Mouse (Mus musculus) neural tube, embryonic 13.5 days (tissue): ENCODE data around the gene Agpat4. TPM values are rescaled to one million over a fixed set of nuclear protein-coding genes. Genes with fewer than 3 reads are reported as not detected.

Experiments used
- ATAC-seq: fragments of 200-750 bp; cut with Nextera tagmentation; 2 replicates; pipeline ENCODE4 v1.8.0; 2017; ENCODE audit warnings: low read depth, mild to moderate bottlenecking, moderate TSS enrichment, moderate library complexity
- H3K27ac ChIP-seq: fragments of 300-500 bp; sonication (generic); replicated peaks from 2 replicates; pipeline ENCODE4 v1.5.1; 2015; ENCODE audit warnings: moderate library complexity, mild to moderate bottlenecking, inconsistent platforms
- H3K27me3 ChIP-seq: fragments of 300-500 bp; sonication (generic); 2 replicates; pipeline ENCODE4 v1.6.1; 2015; ENCODE audit warnings: mild to moderate bottlenecking, inconsistent platforms
- H3K36me3 ChIP-seq: fragments of 300-500 bp; sonication (generic); 2 replicates; pipeline ENCODE4 v1.6.1; 2015; ENCODE audit warnings: mild to moderate bottlenecking, inconsistent platforms
- H3K4me1 ChIP-seq: fragments of 300-500 bp; sonication (generic); replicated peaks from 2 replicates; pipeline ENCODE4 v1.6.1; 2015; ENCODE audit warnings: inconsistent platforms
- H3K4me2 ChIP-seq: fragments of 300-500 bp; sonication (generic); 2 replicates; pipeline ENCODE4 v1.6.1; 2015; ENCODE audit warnings: inconsistent platforms, mild to moderate bottlenecking, moderate library complexity
- H3K4me3 ChIP-seq: fragments of 300-500 bp; sonication (generic); 2 replicates; pipeline ENCODE4 v1.5.1; 2015; ENCODE audit warnings: mild to moderate bottlenecking, inconsistent platforms
- H3K9ac ChIP-seq: fragments of 300-500 bp; sonication (generic); 2 replicates; pipeline ENCODE4 v1.6.1; 2015; ENCODE audit warnings: moderate library complexity, mild to moderate bottlenecking, inconsistent platforms
- H3K9me3 ChIP-seq: fragments of 300-500 bp; sonication (generic); 2 replicates; pipeline ENCODE4 v1.6.1; 2016; ENCODE audit warnings: inconsistent platforms
- WGBS: fragments of 180-500 bp; shearing (Covaris S2); methylation state at CpG from one replicate; pipeline ENCODE4 v1.1.7; 2015; 5-methylcytosine and 5-hydroxymethylcytosine counted together
- polyA plus RNA-seq: library from polyadenylated mRNA; unstranded; fragments of >200 nt; fragmentation: Nextera tagmentation; extraction: Ambion mirVana; gene quantifications from 2 replicates; pipeline ENCODE4 v1.2.1, GENCODE M21; 2015

Agpat4 gene
- polyA plus RNA-seq, 1 experiment from 2014 or later: 41.8 TPM

DNA sequence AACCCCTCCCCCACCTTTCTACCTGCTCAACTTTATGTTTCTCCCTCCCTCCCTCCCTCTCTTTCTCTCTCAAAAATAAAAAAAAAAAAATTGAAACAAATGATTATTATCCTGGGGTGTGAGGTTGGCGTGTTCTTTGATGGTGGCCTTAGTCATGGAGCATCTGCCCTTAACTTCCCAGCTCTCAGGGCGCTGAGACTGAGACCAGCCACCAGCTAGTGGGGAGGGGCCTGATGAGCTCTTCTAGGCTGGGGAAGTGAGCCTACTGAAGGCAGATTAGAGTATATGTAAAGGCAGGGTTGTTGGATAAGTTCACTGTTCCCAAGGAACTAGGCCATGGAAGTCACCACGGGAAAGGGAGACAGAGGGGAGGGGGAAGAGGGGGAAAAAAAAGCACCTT is 85.7 kb downstream of the Agpat4 start:
- Histone ChIP-seq H3K9ac (no peak overlapping the region), H3K36me3 (no peaks in the 10 kb centered on the region), H3K4me2 (no peak overlapping the region), H3K27ac (no peak overlapping the region), H3K4me1 (peaks cover 55% of the 10 kb centered on the region), H3K4me3 (no peak overlapping the region), H3K27me3 (no peaks in the 10 kb centered on the region), H3K9me3 (no peaks in the 10 kb centered on the region)
- ATAC-seq: no peak
- WGBS: 68% methylated on average over 3 of the region's 3 CpGs

DNA sequence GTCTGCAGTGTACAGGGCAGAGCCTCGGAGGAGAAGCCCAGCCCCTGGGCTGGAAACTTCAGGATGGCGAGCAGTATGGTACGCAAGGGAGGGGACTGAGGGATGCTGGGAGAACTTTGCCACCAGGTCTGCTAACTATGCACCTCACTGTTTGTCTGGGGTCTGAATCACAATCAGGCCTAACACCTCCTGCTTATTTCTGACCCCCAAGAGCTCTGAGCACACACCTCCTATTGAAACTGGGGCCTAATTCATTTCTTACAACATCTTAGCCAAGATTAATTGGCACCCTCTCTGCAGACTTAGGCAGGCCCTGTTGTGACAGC is 86.1 kb downstream of the Agpat4 start:
- ATAC-seq: no peak
- Histone ChIP-seq H3K4me2 (no peak overlapping the region), H3K9me3 (no peaks in the 10 kb centered on the region), H3K27me3 (no peaks in the 10 kb centered on the region), H3K4me3 (no peak overlapping the region), H3K36me3 (no peaks in the 10 kb centered on the region), H3K4me1 (peaks cover 55% of the 10 kb centered on the region), H3K9ac (no peak overlapping the region), H3K27ac (no peak overlapping the region; the same call in 1 of the 2 replicates)
- WGBS: 82% methylated on average over 3 of the region's 3 CpGs

DNA sequence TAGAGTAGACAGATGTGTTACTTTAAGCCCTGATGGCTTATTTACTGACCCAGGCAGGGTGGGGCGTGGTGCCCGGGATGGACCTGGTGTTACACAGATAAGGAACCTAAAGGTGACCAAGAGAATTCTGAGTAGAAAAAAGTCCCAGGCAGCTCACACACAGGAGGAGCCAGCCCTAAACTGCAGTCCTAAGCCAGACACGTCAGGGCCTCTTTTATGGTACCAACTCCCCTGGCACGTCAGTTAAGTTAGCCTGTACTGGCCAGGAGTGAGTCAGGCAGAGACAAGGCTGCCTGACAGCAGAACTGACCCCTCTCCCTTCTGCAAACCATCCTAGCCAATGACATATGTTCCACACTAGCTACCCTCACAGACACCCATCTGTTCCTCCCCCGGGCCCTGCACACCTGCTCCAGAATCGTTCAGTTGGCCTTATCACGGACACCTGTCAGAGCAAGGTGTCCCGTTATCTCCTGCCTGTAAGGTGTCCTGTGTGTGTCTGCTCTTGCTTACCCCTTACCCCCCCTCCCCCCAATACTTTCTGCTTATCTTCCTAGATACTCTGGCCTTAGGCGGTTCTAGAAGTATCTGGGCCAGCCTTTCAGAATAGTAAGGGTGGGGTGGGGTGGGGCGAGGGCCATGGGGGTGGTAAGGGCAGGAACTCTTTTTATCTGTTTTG is 86.7 kb downstream of the Agpat4 start:
- Histone ChIP-seq H3K4me3 (no peak overlapping the region), H3K9me3 (no peaks in the 10 kb centered on the region), H3K9ac (0 out of 2 replicates have a peak overlapping the region, but pooled peaks have one; percentile 5), H3K4me1 (peaks cover 55% of the 10 kb centered on the region), H3K27ac (peak overlapping the region; percentile 59), H3K4me2 (no peak overlapping the region), H3K27me3 (no peaks in the 10 kb centered on the region), H3K36me3 (no peaks in the 10 kb centered on the region)
- WGBS: 62% methylated on average over 10 of the region's 10 CpGs
- ATAC-seq: no peak

DNA sequence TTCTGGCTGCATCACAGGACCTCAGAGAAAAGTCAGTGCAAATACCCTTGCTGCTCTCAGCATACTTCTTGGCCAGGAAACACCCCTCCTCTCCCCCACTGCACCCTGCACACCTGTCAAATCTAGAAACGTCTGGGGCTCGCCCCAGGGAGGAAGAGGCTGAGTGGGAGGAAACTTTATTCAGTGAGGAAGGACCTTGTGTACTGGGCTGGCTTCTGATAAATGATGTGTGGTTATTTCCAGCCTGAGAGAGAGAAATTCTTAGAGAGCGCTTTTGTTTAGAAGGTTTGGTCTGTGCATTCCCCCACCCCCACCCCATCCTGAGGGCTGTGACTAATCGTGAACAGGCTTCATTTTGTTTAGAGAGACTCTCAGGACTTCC is 87.2 kb downstream of the Agpat4 start:
- Histone ChIP-seq H3K9me3 (no peaks in the 10 kb centered on the region), H3K4me3 (no peak overlapping the region), H3K9ac (0 out of 2 replicates have a peak overlapping the region, but pooled peaks have one; percentile 5), H3K27me3 (no peaks in the 10 kb centered on the region), H3K27ac (peak overlapping the region; percentile 59; the same call in 1 of the 2 replicates), H3K4me1 (peaks cover 55% of the 10 kb centered on the region), H3K36me3 (no peaks in the 10 kb centered on the region), H3K4me2 (no peak overlapping the region)
- WGBS: 19% methylated on average over 4 of the region's 4 CpGs
- ATAC-seq: no peak

DNA sequence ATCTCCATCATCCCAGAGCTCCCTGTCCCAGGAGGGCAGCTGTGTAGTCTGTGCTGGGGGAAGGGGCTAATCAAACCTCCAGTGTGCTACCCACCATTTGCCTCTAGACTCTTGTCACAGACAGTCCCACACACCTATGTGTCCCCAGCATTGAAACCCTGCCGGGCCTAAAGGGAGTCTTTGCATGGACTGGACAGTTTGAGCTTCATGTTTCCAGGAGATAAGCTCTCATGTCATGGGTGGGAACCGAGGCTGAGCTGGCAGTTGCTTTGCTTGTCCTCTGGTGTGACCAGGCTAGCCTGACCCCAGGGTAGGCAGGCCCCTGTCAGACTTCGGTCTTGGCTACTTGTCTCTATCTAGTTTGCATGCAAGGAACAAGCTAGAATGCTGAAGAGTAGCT is 87.7 kb downstream of the Agpat4 start:
- peaks cover 55% of the 10 kb centered on the region for H3K4me1 ChIP-seq

DNA sequence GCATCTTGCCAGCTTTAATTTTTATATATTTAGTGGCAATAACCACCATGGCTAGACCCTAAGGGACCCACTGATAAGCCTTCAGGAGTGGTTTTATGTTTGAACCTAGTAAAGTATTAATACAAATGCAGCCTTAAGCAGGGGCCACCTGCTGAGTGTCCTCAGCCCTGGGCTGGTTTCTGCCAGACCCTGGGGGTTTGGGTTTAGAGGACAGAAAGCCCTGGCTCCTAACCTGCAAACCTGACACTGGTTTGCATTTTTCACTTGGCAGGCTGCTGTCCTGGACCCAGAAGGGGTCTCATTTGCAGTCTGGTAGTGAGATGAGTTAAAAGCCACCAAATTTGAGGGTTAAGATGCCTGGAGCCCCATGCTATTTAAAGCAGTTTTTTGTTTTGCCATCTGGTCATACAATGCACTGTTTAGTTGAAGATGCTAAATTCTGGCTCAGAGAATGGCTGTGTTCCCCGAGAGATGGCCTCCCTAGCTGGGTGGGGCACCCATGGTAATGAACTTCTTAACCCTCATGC is 88.6 kb downstream of the Agpat4 start:
- no peaks in the 10 kb centered on the region for H3K9me3 ChIP-seq
- H3K27me3 ChIP-seq: no peaks in the 10 kb centered on the region
- H3K4me1 ChIP-seq: peaks cover 55% of the 10 kb centered on the region
- no peak overlapping the region for H3K4me2 ChIP-seq
- H3K9ac ChIP-seq: no peak overlapping the region
- no peak overlapping the region for H3K27ac ChIP-seq
- ATAC-seq: no peak
- WGBS: 17% methylated on average over 1 of the region's 1 CpGs
- 0 out of 2 replicates have a peak, but pooled peaks cover 4% of the 10 kb centered on the region for H3K36me3 ChIP-seq
- H3K4me3 ChIP-seq: no peak overlapping the region

More for the DNA sequence above, 87.7 kb downstream of the Agpat4 start:
- H3K4me2 ChIP-seq: no peak overlapping the region
- H3K9me3 ChIP-seq: no peaks in the 10 kb centered on the region
- no peak overlapping the region for H3K4me3 ChIP-seq
- H3K27me3 ChIP-seq: no peaks in the 10 kb centered on the region
- no peaks in the 10 kb centered on the region for H3K36me3 ChIP-seq
- no peak for ATAC-seq
- H3K27ac ChIP-seq: peak overlapping the region; percentile 59; the same call in 1 of the 2 replicates
- WGBS: 66% methylated on average over 3 of the region's 3 CpGs
- H3K9ac ChIP-seq: no peak overlapping the region

DNA sequence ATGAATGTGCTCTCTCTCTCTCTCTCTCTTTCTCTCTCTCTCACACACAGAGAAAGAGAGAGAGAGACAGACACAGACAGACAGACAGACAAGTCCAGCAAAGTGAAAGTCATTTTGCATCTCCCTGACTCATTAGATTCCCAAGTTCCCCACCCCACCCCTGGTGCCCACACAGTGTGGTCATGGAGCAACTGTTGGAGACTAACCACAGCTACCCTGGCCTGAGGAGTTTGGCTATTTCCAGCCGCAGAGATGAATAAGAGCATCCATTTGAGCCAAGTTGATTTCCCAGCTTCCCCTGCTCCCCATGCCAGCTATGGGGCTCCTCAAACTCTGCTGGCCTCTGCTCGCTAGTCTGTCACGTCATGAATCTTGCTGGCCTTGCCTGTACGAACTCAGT is 91.0 kb downstream of the Agpat4 start:
- H3K9me3 ChIP-seq: no peaks in the 10 kb centered on the region
- H3K4me2 ChIP-seq: no peak overlapping the region
- no peak overlapping the region for H3K9ac ChIP-seq
- no peaks in the 10 kb centered on the region for H3K27me3 ChIP-seq
- peaks cover 24% of the 10 kb centered on the region for H3K36me3 ChIP-seq
- no peak overlapping the region for H3K27ac ChIP-seq
- H3K4me1 ChIP-seq: peaks cover 40% of the 10 kb centered on the region
- no peak for ATAC-seq
- 81% methylated on average over 4 of the region's 4 CpGs for WGBS
- H3K4me3 ChIP-seq: no peak overlapping the region

DNA sequence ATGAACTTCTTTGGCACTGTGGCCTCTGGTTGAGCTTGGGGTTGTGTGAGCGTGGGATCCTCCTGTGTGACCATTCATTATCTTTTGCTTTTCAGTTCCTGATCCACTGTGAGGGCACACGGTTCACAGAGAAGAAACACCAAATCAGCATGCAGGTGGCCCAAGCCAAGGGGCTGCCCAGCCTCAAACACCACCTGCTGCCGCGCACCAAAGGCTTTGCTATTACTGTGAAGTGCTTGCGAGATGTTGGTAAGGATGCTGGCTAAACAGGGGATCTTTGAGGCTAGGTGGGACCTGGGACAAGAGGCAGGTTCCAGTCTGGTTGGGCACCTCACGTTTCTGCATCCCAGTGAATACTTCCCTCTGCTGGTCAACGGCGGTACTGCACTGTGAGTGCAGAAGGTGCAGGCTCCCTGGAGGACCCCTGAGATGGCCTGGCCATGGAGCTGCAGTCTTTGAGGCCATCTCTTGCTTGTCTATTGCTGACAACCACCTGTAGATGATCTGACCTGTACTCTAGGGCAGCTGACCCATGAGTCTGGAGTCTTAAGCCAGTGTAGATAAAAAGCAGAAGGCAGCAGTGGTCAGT is 92.1 kb downstream of the Agpat4 start:
- no peak overlapping the region for H3K4me2 ChIP-seq
- H3K27ac ChIP-seq: no peak overlapping the region
- peak; percentile 16; the same call in 1 of the 2 replicates for ATAC-seq

DNA sequence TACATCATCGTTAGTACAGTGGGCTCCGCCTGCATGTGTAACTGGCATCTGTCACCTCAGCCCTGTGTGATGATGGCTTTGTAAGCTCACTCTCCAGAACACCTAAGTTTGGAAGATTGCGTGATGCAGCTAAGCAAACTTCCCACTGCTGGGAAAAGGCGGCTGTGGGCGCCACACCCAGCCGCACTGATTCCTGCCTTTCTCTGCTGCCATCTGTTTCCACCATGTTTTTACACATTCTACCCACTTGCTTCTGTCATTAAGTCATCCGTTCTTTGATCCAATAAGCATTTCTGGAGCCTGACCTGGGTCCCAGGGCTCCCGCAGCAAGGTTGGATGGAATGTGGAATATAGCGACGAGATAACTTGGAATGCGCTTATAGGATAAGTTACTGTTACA is 93.4 kb downstream of the Agpat4 start:
- H3K9me3 ChIP-seq: no peaks in the 10 kb centered on the region
- no peak overlapping the region for H3K27ac ChIP-seq
- no peak overlapping the region for H3K4me3 ChIP-seq
- no peak overlapping the region for H3K4me2 ChIP-seq
- ATAC-seq: no peak
- no peak overlapping the region for H3K9ac ChIP-seq
- peaks cover 17% of the 10 kb centered on the region for H3K4me1 ChIP-seq
- WGBS: 94% methylated on average over 11 of the region's 11 CpGs
- H3K27me3 ChIP-seq: no peaks in the 10 kb centered on the region
- peaks cover 48% of the 10 kb centered on the region for H3K36me3 ChIP-seq

More for the DNA sequence above, 92.1 kb downstream of the Agpat4 start:
- Histone ChIP-seq H3K4me3 (no peak overlapping the region), H3K27me3 (no peaks in the 10 kb centered on the region), H3K9me3 (no peaks in the 10 kb centered on the region), H3K4me1 (peaks cover 29% of the 10 kb centered on the region), H3K36me3 (peaks cover 35% of the 10 kb centered on the region), H3K9ac (no peak overlapping the region)
- 38% methylated on average over 8 of the region's 8 CpGs for WGBS

DNA sequence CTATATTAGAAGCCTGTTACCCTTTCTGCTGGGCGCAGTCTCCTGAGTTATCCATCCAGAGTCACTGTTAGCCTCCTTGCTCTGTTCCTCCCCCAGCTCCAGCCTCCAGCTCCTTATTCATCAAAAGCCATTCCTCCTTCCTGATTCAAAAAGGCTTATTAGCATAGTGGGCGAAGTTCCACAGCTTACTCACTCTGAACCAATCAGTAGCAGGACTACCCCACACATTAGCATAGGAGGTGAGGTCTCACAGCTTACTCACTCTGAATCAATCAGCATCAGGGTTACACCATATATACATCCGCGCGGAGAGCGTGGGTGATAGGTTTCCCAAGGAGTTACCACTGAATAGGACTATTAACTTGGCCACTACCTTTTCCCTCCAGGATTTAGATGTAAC is 93.8 kb downstream of the Agpat4 start:
- Histone ChIP-seq H3K9ac (no peak overlapping the region), H3K4me1 (peaks cover 13% of the 10 kb centered on the region), H3K4me2 (no peak overlapping the region), H3K4me3 (no peak overlapping the region), H3K9me3 (no peaks in the 10 kb centered on the region), H3K36me3 (peaks cover 52% of the 10 kb centered on the region), H3K27ac (no peak overlapping the region), H3K27me3 (no peaks in the 10 kb centered on the region)
- ATAC-seq: 0 out of 2 replicates have a peak, but pooled peaks have one; percentile 32
- WGBS: 86% methylated on average over 6 of the region's 6 CpGs

DNA sequence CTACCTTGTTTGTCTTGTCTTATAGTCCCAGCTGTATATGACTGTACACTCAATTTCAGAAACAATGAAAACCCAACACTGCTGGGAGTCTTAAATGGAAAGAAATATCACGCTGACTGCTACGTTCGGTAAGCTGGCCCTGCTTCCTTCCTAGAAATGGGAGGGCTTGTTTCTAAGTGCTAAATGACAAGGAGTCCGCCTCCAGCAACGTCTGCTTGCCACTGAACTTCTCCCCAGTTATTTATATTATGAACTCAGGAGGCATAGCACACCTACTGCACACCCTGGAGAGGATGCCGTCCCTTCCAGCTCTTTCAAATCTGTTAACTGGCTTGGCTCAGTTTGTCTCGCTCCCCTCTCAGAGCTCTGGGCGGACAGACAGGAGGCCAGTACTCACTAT is 94.9 kb downstream of the Agpat4 start:
- Histone ChIP-seq H3K27ac (no peak overlapping the region), H3K9me3 (no peaks in the 10 kb centered on the region), H3K4me3 (no peak overlapping the region), H3K4me2 (no peak overlapping the region), H3K27me3 (no peaks in the 10 kb centered on the region), H3K4me1 (peaks cover 2% of the 10 kb centered on the region; the same call in 1 of the 2 replicates), H3K36me3 (peaks cover 63% of the 10 kb centered on the region), H3K9ac (no peak overlapping the region)
- ATAC-seq: no peak
- WGBS: 91% methylated on average over 8 of the region's 8 CpGs

DNA sequence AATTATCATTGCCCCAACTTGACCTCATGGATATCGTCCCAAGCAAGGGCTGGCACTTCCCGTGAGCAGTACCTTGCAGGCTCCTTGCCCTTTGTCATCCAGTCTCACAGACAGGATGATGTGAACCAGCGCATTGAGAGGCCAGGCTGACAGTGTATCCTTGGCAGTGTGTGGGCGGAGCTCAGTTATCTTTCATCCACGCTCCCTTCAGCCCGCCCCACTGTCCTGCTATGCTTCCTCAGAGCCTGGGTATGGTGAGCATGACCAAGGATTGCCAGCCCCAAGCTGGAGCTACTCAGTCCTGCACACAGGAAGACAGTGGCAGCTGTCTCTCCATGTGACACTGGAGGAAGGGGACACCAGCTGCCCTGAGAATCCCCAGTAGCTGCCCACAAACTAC is 97.7 kb downstream of the Agpat4 start:
- peaks cover 90% of the 10 kb centered on the region for H3K36me3 ChIP-seq
- no peak overlapping the region for H3K4me2 ChIP-seq
- no peak for ATAC-seq
- no peaks in the 10 kb centered on the region for H3K27me3 ChIP-seq
- 86% methylated on average over 6 of the region's 6 CpGs for WGBS
- H3K27ac ChIP-seq: no peak overlapping the region
- H3K9ac ChIP-seq: no peak overlapping the region
- H3K9me3 ChIP-seq: no peaks in the 10 kb centered on the region
- no peak overlapping the region for H3K4me3 ChIP-seq
- H3K4me1 ChIP-seq: no peaks in the 10 kb centered on the region
